Mouse (Mus musculus) heart, embryonic 12.5 days (tissue): ENCODE data around the gene Rps11. TPM values are rescaled to one million over a fixed set of nuclear protein-coding genes. Genes with fewer than 3 reads are reported as not detected.
A peak's percentile ranks its signal among the peaks of the same experiment; 100 is the strongest.
"Not testable (repeated sequence)": the region's sequence is repeated elsewhere in the genome, so short reads cannot be mapped to it uniquely, and the experiment has no call there.

Experiments
- ATAC-seq: fragments of 200-750 bp; cut with Nextera tagmentation; 2 replicates; pipeline ENCODE4 v1.8.0; 2017; ENCODE audit warnings: moderate TSS enrichment, moderate library complexity; ENCODE audit not compliant: insufficient number of reproducible peaks, low FRiP score
- H3K27ac ChIP-seq: fragments of 300-500 bp; sonication (generic); 2 replicates; pipeline ENCODE4 v1.5.1; 2016; ENCODE audit warnings: mild to moderate bottlenecking, moderate library complexity; ENCODE audit not compliant: poor library complexity, severe bottlenecking
- H3K27me3 ChIP-seq: fragments of 300-500 bp; sonication (generic); replicated peaks from 2 replicates; pipeline ENCODE4 v1.6.1; 2016; ENCODE audit warnings: mild to moderate bottlenecking, moderate library complexity
- H3K36me3 ChIP-seq: fragments of 300-500 bp; sonication (generic); 2 replicates; pipeline ENCODE4 v1.6.1; 2016; ENCODE audit warnings: mild to moderate bottlenecking, moderate library complexity
- H3K4me1 ChIP-seq: fragments of 300-500 bp; sonication (generic); replicated peaks from 2 replicates; pipeline ENCODE4 v1.6.1; 2016; ENCODE audit warnings: mild to moderate bottlenecking
- H3K4me2 ChIP-seq: fragments of 300-500 bp; sonication (generic); 2 replicates; pipeline ENCODE4 v1.6.1; 2016; ENCODE audit warnings: mild to moderate bottlenecking, moderate library complexity
- H3K4me3 ChIP-seq: fragments of 300-500 bp; sonication (generic); 2 replicates; pipeline ENCODE4 v1.5.1; 2016; ENCODE audit warnings: mild to moderate bottlenecking
- H3K9ac ChIP-seq: fragments of 300-500 bp; sonication (generic); 2 replicates; pipeline ENCODE4 v1.6.1; 2016; ENCODE audit warnings: mild to moderate bottlenecking, moderate library complexity
- H3K9me3 ChIP-seq: fragments of 300-500 bp; sonication (generic); replicated peaks from 2 replicates; pipeline ENCODE4 v1.6.1; 2016; ENCODE audit warnings: mild to moderate bottlenecking, moderate library complexity
- WGBS: fragments of 180-500 bp; shearing (Covaris S2); methylation state at CpG from one replicate; pipeline ENCODE4 v1.1.7; 2016; 5-methylcytosine and 5-hydroxymethylcytosine counted together
- polyA plus RNA-seq: library from polyadenylated mRNA; unstranded; fragments of >200 nt; fragmentation: Nextera tagmentation; extraction: Ambion mirVana; gene quantifications from 2 replicates; pipeline ENCODE4 v1.2.1, GENCODE M21; 2016

Rps11 gene
- polyA plus RNA-seq, 1 experiment from 2014 or later: 1,022 TPM

DNA sequence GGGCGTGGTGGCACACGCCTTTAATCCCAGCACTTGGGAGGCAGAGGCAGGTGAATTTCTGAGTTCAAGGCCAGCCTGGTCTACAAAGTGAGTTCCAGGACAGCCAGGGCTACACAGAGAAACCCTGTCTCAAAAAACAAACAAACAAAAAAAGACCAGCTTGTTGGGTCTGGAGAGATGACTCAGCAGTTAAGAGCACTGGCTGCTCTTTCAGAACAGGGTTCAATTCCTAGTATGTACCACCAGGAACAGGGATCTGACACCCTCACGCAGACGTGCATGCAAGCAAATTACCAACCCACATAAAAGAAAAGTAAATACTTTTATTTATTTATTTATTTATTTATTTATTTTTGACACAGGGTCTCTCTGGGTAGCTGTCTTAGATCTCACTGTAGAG lies 14.2 kb downstream of the Rps11 start:
- not testable (repeated sequence) for ATAC-seq, H3K9ac ChIP-seq, H3K36me3 ChIP-seq, H3K9me3 ChIP-seq, H3K27me3 ChIP-seq, H3K4me3 ChIP-seq, H3K27ac ChIP-seq, H3K4me2 ChIP-seq
- WGBS: 90% methylated on average over 4 of the region's 4 CpGs
- peaks cover 15% of the 10 kb centered on the region for H3K4me1 ChIP-seq

DNA sequence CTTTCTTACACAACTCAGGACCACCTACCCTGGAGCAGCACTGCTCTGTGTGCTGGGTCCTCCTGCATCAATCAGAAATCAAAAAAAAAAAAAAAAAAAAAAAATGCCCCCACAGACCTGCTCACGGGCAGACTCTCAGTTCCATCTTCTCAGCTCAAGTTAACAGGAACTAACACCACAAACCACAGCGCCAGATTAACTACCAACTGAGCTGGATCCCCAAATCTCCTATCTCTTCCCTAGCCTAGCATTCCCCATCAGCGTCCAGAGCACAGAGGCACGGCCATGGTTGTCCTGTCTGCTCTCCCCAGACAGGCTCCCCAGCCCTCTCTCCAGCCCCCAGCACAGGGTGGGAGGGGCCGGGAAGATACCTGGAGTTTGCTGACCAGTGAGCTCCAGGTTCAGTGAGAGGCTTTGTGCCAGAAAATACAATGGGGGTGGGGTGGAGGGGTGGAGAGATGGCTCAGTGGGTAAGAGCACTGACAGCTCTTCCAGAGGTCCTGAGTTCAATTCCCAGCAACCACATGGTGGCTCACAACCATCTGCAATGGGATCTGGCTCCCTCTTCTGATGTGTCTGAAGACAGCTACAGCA lies 17.1 kb downstream of the Rps11 start:
- Histone ChIP-seq H3K9me3 (no peaks in the 10 kb centered on the region), H3K9ac (no peak overlapping the region), H3K4me3 (no peak overlapping the region), H3K4me1 (peaks cover 20% of the 10 kb centered on the region), H3K27me3 (no peaks in the 10 kb centered on the region), H3K27ac (no peak overlapping the region), H3K4me2 (no peak overlapping the region), H3K36me3 (no peaks in the 10 kb centered on the region)
- 43% methylated on average over 5 of the region's 5 CpGs for WGBS
- ATAC-seq: no peak

DNA sequence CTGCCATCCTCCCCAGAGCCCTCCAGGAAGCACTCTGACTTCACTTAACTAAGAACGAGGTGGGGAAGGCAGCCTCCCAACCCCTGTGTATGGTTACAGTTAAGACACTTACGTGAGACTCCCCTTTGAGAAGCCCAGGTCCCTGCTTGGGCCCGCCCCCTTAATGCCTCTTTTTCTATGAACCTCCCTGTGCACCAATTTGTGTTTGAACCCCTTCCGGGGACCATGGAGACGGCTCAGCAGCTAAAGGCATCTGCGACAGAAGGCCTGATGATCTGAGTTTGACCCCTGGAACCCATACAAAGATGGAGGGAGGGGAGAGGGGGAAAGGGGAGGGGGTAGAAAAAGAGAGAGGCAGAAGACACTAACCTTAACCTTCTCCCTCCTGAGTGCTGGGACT lies 17.8 kb downstream of the Rps11 start:
- H3K27me3 ChIP-seq: no peaks in the 10 kb centered on the region
- 62% methylated on average over 6 of the region's 6 CpGs for WGBS
- no peak overlapping the region for H3K9ac ChIP-seq
- H3K4me2 ChIP-seq: no peak overlapping the region
- no peaks in the 10 kb centered on the region for H3K36me3 ChIP-seq
- no peak overlapping the region for H3K27ac ChIP-seq
- ATAC-seq: no peak
- H3K4me3 ChIP-seq: no peak overlapping the region
- H3K4me1 ChIP-seq: peaks cover 20% of the 10 kb centered on the region
- no peaks in the 10 kb centered on the region for H3K9me3 ChIP-seq

- ATAC-seq: no peak
- no peak overlapping the region for H3K27ac ChIP-seq
- no peak overlapping the region for H3K9ac ChIP-seq
- WGBS: 79% methylated on average over 8 of the region's 8 CpGs
- H3K4me2 ChIP-seq: no peak overlapping the region
- no peaks in the 10 kb centered on the region for H3K9me3 ChIP-seq
- no peaks in the 10 kb centered on the region for H3K36me3 ChIP-seq
- H3K4me1 ChIP-seq: peaks cover 20% of the 10 kb centered on the region
- no peak overlapping the region for H3K4me3 ChIP-seq
- H3K27me3 ChIP-seq: no peaks in the 10 kb centered on the region
These were observed 18.7 kb downstream of the Rps11 start for GRCm38 (mm10) chr7:45105491-45105890.

- WGBS: 73% methylated on average over 5 of the region's 5 CpGs
These were observed 19.3 kb downstream of the Rps11 start for GRCm38 (mm10) chr7:45104941-45105340.

DNA sequence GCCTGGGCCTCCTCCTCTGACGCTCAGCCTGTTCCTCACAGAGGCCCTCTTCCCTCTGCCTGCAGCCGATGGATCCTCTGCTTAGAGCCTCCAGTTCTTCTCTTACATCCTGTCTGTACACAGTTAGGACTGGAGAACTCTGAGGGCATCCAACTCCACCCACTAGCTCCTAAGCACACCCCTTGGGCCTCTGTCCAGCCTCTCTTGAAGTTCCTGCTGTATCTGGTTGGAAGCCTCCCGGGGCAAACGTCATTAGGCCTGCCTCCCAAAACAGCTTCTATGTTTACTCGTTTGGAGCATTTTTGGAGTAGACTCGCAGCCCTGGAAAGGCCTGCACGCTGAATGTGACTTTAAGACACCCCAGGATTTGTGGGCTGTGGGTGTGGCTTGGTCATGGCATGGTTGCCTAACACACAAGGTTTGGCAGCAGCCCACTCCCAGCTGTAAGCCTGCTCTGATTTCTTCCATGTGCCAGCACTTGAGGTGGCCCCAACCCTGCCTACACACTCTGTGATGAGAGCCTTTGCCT lies 20.5 kb downstream of the Rps11 start, which contains the start of gene Fcgrt:
TSS of gene Fcgrt (minus strand) at position 200 of the 529 bp plus-strand sequence.
- Histone ChIP-seq H3K4me3 (peak within 1 kb of the TSS; percentile 32), H3K27ac (peak within 1 kb of the TSS; percentile 81), H3K36me3 (no peaks in the 10 kb centered on the region), H3K9me3 (no peaks in the 10 kb centered on the region), H3K9ac (peak within 1 kb of the TSS; percentile 66), H3K4me2 (peak within 1 kb of the TSS; percentile 57), H3K27me3 (no peaks in the 10 kb centered on the region), H3K4me1 (peaks cover 20% of the 10 kb centered on the region)
- peak; percentile 81 for ATAC-seq
- WGBS: 42% methylated on average over 7 of the region's 7 CpGs

More at GRCm38 (mm10) chr7:45104941-45105340, 19.3 kb downstream of the Rps11 start:
- H3K4me2 ChIP-seq: no peak overlapping the region
- H3K36me3 ChIP-seq: no peaks in the 10 kb centered on the region
- peaks cover 20% of the 10 kb centered on the region for H3K4me1 ChIP-seq
- H3K27ac ChIP-seq: no peak overlapping the region
- ATAC-seq: no peak
- no peak overlapping the region for H3K4me3 ChIP-seq
- no peaks in the 10 kb centered on the region for H3K9me3 ChIP-seq
- no peak overlapping the region for H3K9ac ChIP-seq
- H3K27me3 ChIP-seq: no peaks in the 10 kb centered on the region

DNA sequence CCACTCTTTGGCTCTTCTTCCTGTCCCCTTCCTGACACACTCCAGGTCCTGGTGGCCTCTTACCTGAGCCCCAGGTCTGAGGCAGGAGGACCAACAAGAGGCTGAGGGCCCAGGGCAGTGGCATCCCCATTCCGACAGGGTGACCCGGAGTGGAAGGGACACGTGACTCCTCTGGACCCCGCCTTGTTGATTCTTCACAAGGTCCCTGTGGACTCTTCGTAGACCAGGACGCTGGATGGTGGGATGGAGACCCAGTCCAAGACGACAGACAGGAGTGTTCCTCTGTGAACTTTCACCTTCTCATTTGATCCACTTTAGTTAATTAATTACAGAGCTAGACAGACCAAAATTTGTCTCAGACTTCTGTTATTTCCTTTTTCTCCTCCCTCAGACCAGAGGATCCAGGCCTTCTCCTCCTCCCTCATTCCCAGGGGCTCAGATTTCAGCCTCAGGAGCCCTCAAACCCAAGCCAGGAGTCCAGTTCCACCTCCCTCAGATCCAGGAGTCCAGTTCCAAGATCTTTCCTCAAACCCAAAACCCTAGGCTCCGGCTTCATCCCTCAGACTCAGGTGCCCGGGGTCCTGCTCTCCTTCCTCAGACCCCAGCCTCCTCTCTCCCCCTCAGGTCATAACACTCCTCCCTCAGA lies 21.2 kb downstream of the Rps11 start:
- no peak for ATAC-seq
- H3K4me1 ChIP-seq: peaks cover 20% of the 10 kb centered on the region
- H3K27ac ChIP-seq: peak overlapping the region; percentile 81
- peak overlapping the region; percentile 57 for H3K4me2 ChIP-seq
- H3K9me3 ChIP-seq: no peaks in the 10 kb centered on the region
- peak overlapping the region; percentile 66 for H3K9ac ChIP-seq
- H3K4me3 ChIP-seq: peak overlapping the region; percentile 32
- no peaks in the 10 kb centered on the region for H3K36me3 ChIP-seq
- no peaks in the 10 kb centered on the region for H3K27me3 ChIP-seq
- 70% methylated on average over 9 of the region's 9 CpGs for WGBS

DNA sequence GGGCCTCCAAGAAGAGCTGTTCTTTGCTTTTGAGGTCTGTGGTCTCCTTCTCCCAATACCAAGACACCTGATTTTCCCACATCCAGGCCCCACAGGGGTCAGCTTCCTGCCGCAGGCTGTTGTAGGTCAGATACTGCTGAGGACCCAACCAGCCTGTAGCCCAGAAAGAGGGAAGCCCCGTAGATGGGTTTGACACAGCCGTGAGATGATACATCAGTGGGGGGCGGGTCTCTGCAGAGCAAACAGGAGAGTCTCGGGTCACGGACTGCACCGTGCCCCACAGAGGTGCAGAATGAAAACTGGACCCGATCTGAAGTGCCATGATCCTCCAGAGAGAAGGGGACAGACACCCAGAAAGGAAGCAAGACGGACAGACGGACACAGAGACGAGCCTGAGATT lies 21.8 kb downstream of the Rps11 start:
- H3K4me2 ChIP-seq: peak overlapping the region; percentile 57
- 81% methylated on average over 11 of the region's 11 CpGs for WGBS
- H3K4me3 ChIP-seq: peak overlapping the region; percentile 32; the same call in 1 of the 2 replicates

GRCm38 (mm10) chr7:45100046-45100445 lies 24.2 kb downstream of the Rps11 start:
- no peak for ATAC-seq
- 90% methylated on average over 6 of the region's 6 CpGs for WGBS
- no peak overlapping the region for H3K4me2 ChIP-seq
- peaks cover 27% of the 10 kb centered on the region for H3K4me1 ChIP-seq
- H3K27ac ChIP-seq: no peak overlapping the region
- no peak overlapping the region for H3K4me3 ChIP-seq
- no peaks in the 10 kb centered on the region for H3K27me3 ChIP-seq
- H3K36me3 ChIP-seq: peaks cover 3% of the 10 kb centered on the region; the same call in 1 of the 2 replicates
- H3K9ac ChIP-seq: no peak overlapping the region
- no peaks in the 10 kb centered on the region for H3K9me3 ChIP-seq

More for the DNA sequence above, 21.8 kb downstream of the Rps11 start:
- H3K4me1 ChIP-seq: peaks cover 23% of the 10 kb centered on the region
- no peak overlapping the region for H3K27ac ChIP-seq
- 0 out of 2 replicates have a peak overlapping the region, but pooled peaks have one; percentile 13 for H3K9ac ChIP-seq
- H3K9me3 ChIP-seq: no peaks in the 10 kb centered on the region
- no peaks in the 10 kb centered on the region for H3K36me3 ChIP-seq
- no peak for ATAC-seq
- no peaks in the 10 kb centered on the region for H3K27me3 ChIP-seq

DNA sequence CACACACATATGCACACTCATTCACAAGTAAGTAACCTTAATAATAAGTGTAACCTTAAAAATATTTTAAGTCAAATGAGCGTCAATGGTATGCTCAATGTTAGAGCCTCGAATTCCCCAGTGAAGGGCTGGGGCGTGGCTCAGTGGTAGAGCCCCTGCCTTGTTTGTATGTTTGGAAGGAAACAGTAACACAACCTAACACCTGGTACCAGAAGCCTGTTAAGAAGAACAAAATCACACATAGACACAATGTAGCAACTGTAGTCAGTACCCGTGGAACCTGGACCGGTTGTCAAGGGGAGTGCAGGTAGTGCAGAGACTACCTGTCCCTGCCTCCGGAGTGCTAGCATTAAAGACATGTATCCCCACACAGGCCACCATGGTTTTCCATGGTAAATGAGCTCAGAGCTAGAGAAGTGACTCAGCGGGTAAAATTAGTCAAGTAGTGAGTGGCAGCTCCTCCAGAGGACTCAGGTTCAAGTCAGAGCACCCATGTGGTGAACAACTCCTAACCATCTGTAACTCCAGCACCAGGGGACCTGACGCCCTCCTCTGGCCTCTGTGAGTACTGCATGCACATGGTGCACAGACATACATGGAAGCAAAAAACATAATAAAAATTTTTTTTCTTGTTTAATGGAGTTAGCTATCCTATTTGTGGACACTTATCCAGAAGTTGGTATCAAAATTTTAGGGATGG lies 25.5 kb downstream of the Rps11 start:
- 84% methylated on average over 8 of the region's 8 CpGs for WGBS
- Histone ChIP-seq H3K4me1 (peaks cover 20% of the 10 kb centered on the region), H3K36me3 (peaks cover 3% of the 10 kb centered on the region; the same call in 1 of the 2 replicates), H3K27ac (no peak overlapping the region), H3K9me3 (no peaks in the 10 kb centered on the region), H3K27me3 (no peaks in the 10 kb centered on the region), H3K4me3 (no peak overlapping the region), H3K4me2 (no peak overlapping the region), H3K9ac (no peak overlapping the region)
- ATAC-seq: no peak

DNA sequence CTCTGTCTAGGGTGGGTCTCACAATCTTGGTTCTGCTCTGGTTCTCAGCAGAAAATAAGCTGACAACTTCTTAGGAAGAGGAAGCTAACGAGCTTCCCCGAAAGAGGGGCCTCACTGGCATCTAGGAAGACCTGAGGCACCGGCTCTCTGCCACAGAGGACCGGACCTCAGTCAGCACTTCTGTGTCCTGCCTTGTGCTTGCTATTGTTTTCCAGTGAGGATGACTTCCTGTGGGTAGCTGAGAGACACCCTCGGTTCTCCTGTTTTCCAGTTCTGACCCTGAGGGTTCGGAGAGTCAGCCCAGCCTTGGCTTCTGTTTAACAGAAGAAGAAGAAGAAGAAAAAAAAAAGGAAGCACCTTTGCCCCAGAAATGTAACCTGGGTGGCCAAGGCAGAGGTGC lies 26.8 kb downstream of the Rps11 start:
- no peak overlapping the region for H3K4me2 ChIP-seq
- no peak for ATAC-seq
- peaks cover 3% of the 10 kb centered on the region; the same call in 1 of the 2 replicates for H3K36me3 ChIP-seq
- H3K4me3 ChIP-seq: no peak overlapping the region
- WGBS: 44% methylated on average over 6 of the region's 6 CpGs
- no peak overlapping the region for H3K27ac ChIP-seq
- no peaks in the 10 kb centered on the region for H3K9me3 ChIP-seq
- peaks cover 20% of the 10 kb centered on the region for H3K4me1 ChIP-seq
- H3K27me3 ChIP-seq: no peaks in the 10 kb centered on the region
- H3K9ac ChIP-seq: no peak overlapping the region
